Mouse (Mus musculus) MEL (cell line): ENCODE results near the gene Kcnab3. TPM values are rescaled to one million over a fixed set of nuclear protein-coding genes. Genes with fewer than 3 reads are reported as not detected.

Experiments used
- DNase-seq: peaks from one replicate; pipeline ENCODE4 v3.0.0; 2011; ENCODE audit warnings: low read depth, low spot score
- H3K27ac ChIP-seq: 2 replicates; pipeline ENCODE4 v1.5.1; 2012; ENCODE audit warnings: low read depth, mild to moderate bottlenecking, control low read depth, low read length, moderate library complexity; ENCODE audit not compliant: control insufficient read depth
- H3K27me3 ChIP-seq, 2 experiments: fragments of 150-350 bp in 1 of 2; sonication (generic) in 1 of 2; 2 replicates each; pipeline ENCODE4 v1.6.1; 2012; ENCODE audit warnings: low read length in 2 of 2, mild to moderate bottlenecking in 2 of 2, improper control_type of control experiment in 1 of 2, moderate library complexity in 1 of 2; ENCODE audit not compliant: insufficient read depth in 2 of 2, control insufficient read depth in 1 of 2
- H3K36me3 ChIP-seq, 2 experiments: 2 replicates each; pipeline ENCODE4 v1.6.1; 2012 to 2014; ENCODE audit warnings: low read length in 2 of 2, improper control_type of control experiment in 1 of 2, inconsistent platforms in 1 of 2, mild to moderate bottlenecking in 1 of 2; ENCODE audit not compliant: insufficient read depth in 2 of 2, control insufficient read depth in 1 of 2
- H3K4me1 ChIP-seq, 2 experiments: fragments of 150-350 bp in 1 of 2; sonication (generic) in 1 of 2; 2 replicates each; pipeline ENCODE4 v1.6.1; 2012; ENCODE audit warnings: low read length in 2 of 2, improper control_type of control experiment in 1 of 2, mild to moderate bottlenecking in 1 of 2; ENCODE audit not compliant: insufficient read depth in 2 of 2, control insufficient read depth in 1 of 2
- H3K4me3 ChIP-seq, 2 experiments: fragments of 150-350 bp in 1 of 2; sonication (generic) in 1 of 2; 2 replicates each; pipeline ENCODE4 v1.5.1; 2012; ENCODE audit warnings: low read depth in 2 of 2, low read length in 2 of 2, mild to moderate bottlenecking in 2 of 2, moderate library complexity in 2 of 2, control low read depth in 1 of 2, improper control_type of control experiment in 1 of 2; ENCODE audit not compliant: control insufficient read depth in 1 of 2, insufficient read depth in 1 of 2
- H3K79me2 ChIP-seq: 2 replicates; pipeline ENCODE4 v1.6.1; 2012; ENCODE audit warnings: mild to moderate bottlenecking, low read length, moderate library complexity; ENCODE audit not compliant: control insufficient read depth, poor library complexity, insufficient read depth
- H3K9ac ChIP-seq: 2 replicates; pipeline ENCODE4 v1.6.1; 2012; ENCODE audit warnings: low read depth, mild to moderate bottlenecking, control low read depth, low read length, moderate library complexity; ENCODE audit not compliant: control insufficient read depth, poor library complexity, severe bottlenecking
- H3K9me3 ChIP-seq: fragments of 150-350 bp; sonication (generic); replicated peaks from 2 replicates; pipeline ENCODE4 v1.6.1; 2012; ENCODE audit warnings: mild to moderate bottlenecking, low read length, improper control_type of control experiment, moderate library complexity; ENCODE audit not compliant: insufficient read depth
- CHD1 ChIP-seq: IDR thresholded peaks from 2 replicates; pipeline ENCODE4 v1.6.1; 2012; ENCODE audit warnings: low read depth, mild to moderate bottlenecking, inconsistent platforms, low read length, improper control_type of control experiment
- CTCF ChIP-seq, 3 experiments: IDR thresholded peaks in 2 of 3; conservative IDR thresholded peaks in 1 of 3; 2 replicates each; pipeline ENCODE4 v1.5.1; 2011 to 2012; ENCODE audit warnings: low read length in 3 of 3, low read depth in 2 of 3, mild to moderate bottlenecking in 2 of 3, improper control_type of control experiment in 1 of 3, inconsistent platforms in 1 of 3, mixed read lengths in 1 of 3, moderate library complexity in 1 of 3; ENCODE audit not compliant: control insufficient read depth in 1 of 3, insufficient read depth in 1 of 3, poor library complexity in 1 of 3, severe bottlenecking in 1 of 3
- EP300 ChIP-seq, 2 experiments: IDR thresholded peaks; 2 replicates each; pipeline ENCODE4 v1.6.1; 2011; ENCODE audit warnings: improper control_type of control experiment in 2 of 2, low read length in 2 of 2, low read depth in 1 of 2, mild to moderate bottlenecking in 1 of 2
- GATA1 ChIP-seq: IDR thresholded peaks from 2 replicates; pipeline ENCODE4 v1.6.1; 2011; ENCODE audit warnings: low read depth, low read length, improper control_type of control experiment
- JUND ChIP-seq: IDR thresholded peaks from 2 replicates; pipeline ENCODE4 v1.6.1; 2011; ENCODE audit warnings: low read depth, mild to moderate bottlenecking, improper control_type of control experiment, low read length
- KAT2A ChIP-seq: conservative IDR thresholded peaks from 2 replicates; pipeline ENCODE4 v1.6.1; 2012; ENCODE audit warnings: low read depth, low read length, improper control_type of control experiment, inconsistent platforms
- MAFK ChIP-seq: IDR thresholded peaks from 2 replicates; pipeline ENCODE4 v1.6.1; 2011; ENCODE audit warnings: low read depth, mild to moderate bottlenecking, low read length, improper control_type of control experiment, borderline replicate concordance
- MAX ChIP-seq: IDR thresholded peaks from 2 replicates; pipeline ENCODE4 v1.6.1; 2011; ENCODE audit warnings: low read length, improper control_type of control experiment
- MAZ ChIP-seq: IDR thresholded peaks from 2 replicates; pipeline ENCODE4 v1.6.1; 2012; ENCODE audit warnings: low read depth, mild to moderate bottlenecking, inconsistent platforms, low read length, improper control_type of control experiment
- MYB ChIP-seq: IDR thresholded peaks from 2 replicates; pipeline ENCODE4 v1.6.1; 2011; ENCODE audit warnings: mild to moderate bottlenecking, low read depth, low read length, improper control_type of control experiment
- MYC ChIP-seq: IDR thresholded peaks from 2 replicates; pipeline ENCODE4 v1.6.1; 2011; ENCODE audit warnings: low read depth, mild to moderate bottlenecking, low read length, improper control_type of control experiment, moderate library complexity
- NELFE ChIP-seq: IDR thresholded peaks from 2 replicates; pipeline ENCODE4 v1.6.1; 2011; ENCODE audit warnings: low read depth, low read length, improper control_type of control experiment
- NRF1 ChIP-seq: IDR thresholded peaks from 2 replicates; pipeline ENCODE4 v1.6.1; 2014; ENCODE audit warnings: low read depth, mild to moderate bottlenecking, inconsistent platforms, low read length, improper control_type of control experiment, moderate library complexity; ENCODE audit not compliant: poor library complexity, insufficient read depth, severe bottlenecking
- RCOR1 ChIP-seq: IDR thresholded peaks from 2 replicates; pipeline ENCODE4 v1.6.1; 2012; ENCODE audit warnings: low read depth, mild to moderate bottlenecking, inconsistent platforms, low read length, improper control_type of control experiment
- SIN3A ChIP-seq: IDR thresholded peaks from 2 replicates; pipeline ENCODE4 v1.6.1; 2012; ENCODE audit warnings: low read length, improper control_type of control experiment, inconsistent platforms
- TBP ChIP-seq: IDR thresholded peaks from 2 replicates; pipeline ENCODE4 v1.8.0; 2011; ENCODE audit warnings: low read depth, low read length, improper control_type of control experiment
- TCF12 ChIP-seq: IDR thresholded peaks from 2 replicates; pipeline ENCODE4 v1.6.1; 2014; ENCODE audit warnings: low read depth, mild to moderate bottlenecking, inconsistent platforms, low read length, improper control_type of control experiment, moderate library complexity
- USF2 ChIP-seq, 2 experiments: IDR thresholded peaks; 2 replicates each; pipeline ENCODE4 v1.6.1; 2011 to 2012; ENCODE audit warnings: improper control_type of control experiment in 2 of 2, low read length in 2 of 2, borderline replicate concordance in 1 of 2, inconsistent platforms in 1 of 2, low read depth in 1 of 2, mild to moderate bottlenecking in 1 of 2; ENCODE audit not compliant: insufficient read depth in 1 of 2
- ZC3H11A ChIP-seq: IDR thresholded peaks from 2 replicates; pipeline ENCODE4 v1.6.1; 2012; ENCODE audit warnings: low read depth, mild to moderate bottlenecking, inconsistent platforms, low read length, improper control_type of control experiment
- ZMIZ1 ChIP-seq: IDR thresholded peaks from 2 replicates; pipeline ENCODE4 v1.6.1; 2012; ENCODE audit warnings: low read depth, mild to moderate bottlenecking, inconsistent platforms, low read length, improper control_type of control experiment, moderate library complexity
- polyA plus RNA-seq, 2 experiments: library from polyadenylated mRNA; stranded (reverse) in 1 of 2; unstranded in 1 of 2; fragments of >175 nt in 1 of 2; fragments of >200 nt in 1 of 2; gene quantifications; 2 replicates each; pipeline versions ENCODE4 v1.2.1 to v1.2.4; 2012; ENCODE audit warnings: low replicate concordance in 2 of 2, low read depth in 1 of 2; ENCODE audit not compliant: insufficient read length in 2 of 2, insufficient read depth in 1 of 2, missing spikeins in 1 of 2
- total RNA-seq: library from RNA; depleted of rRNA; stranded (reverse); fragments of 300-350 nt; gene quantifications from 2 replicates; pipeline ENCODE4 v1.2.3, GENCODE M21; 2012; rRNA removed

Kcnab3 gene
- total and polyA plus RNA-seq, 3 experiments: 3.8 to 6.2 TPM; not detected in 1

GRCm38 (mm10) chr11:69379600-69379999 lies 53.5 kb downstream of the Kcnab3 start:
- Histone ChIP-seq H3K27ac (no peak overlapping the region), H3K9me3 (no peaks in the 10 kb centered on the region), H3K4me1 (0 out of 4 replicates have a peak, but pooled peaks cover 0 to 1% of the 10 kb centered on the region in 2 experiments), H3K79me2 (peaks cover under 1% of the 10 kb centered on the region; the same call in 1 of the 2 replicates), H3K9ac (no peak overlapping the region), H3K4me3 (no peak overlapping the region), H3K27me3 (no peaks in the 10 kb centered on the region), H3K36me3 (no peaks in the 10 kb centered on the region; a peak in 1 of 4 replicates)
- TF ChIP-seq MYC (no peak), MYB (no peak), ZMIZ1 (no peak), CHD1 (no peak), USF2 (IDR thresholded peaks at IDR 0.05; ENCODE audit: borderline replicate concordance in 1 of 2, insufficient read depth in 1 of 2, low read depth in 1 of 2, low read length in 2 of 2) (no peak), MAFK (no peak), EP300 (IDR thresholded peaks at IDR 0.05; ENCODE audit: low read depth in 1 of 2, low read length in 2 of 2) (no peak), CTCF (IDR thresholded peaks at IDR 0.05 in 2 of 3, conservative IDR thresholded peaks at IDR 0.05 in 1 of 3; ENCODE audit: control insufficient read depth in 1 of 3, insufficient read depth in 1 of 3, low read depth in 2 of 3, low read length in 3 of 3, poor library complexity in 1 of 3, severe bottlenecking in 1 of 3) (no peak), NRF1 (no peak), TCF12 (no peak), JUND (no peak), MAZ (no peak)
- DNase-seq: no peak

GRCm38 (mm10) chr11:69381356-69381755 lies 55.3 kb downstream of the Kcnab3 start:
- Histone ChIP-seq H3K9me3 (no peaks in the 10 kb centered on the region), H3K79me2 (no peaks in the 10 kb centered on the region), H3K9ac (no peak overlapping the region), H3K4me3 (no peak overlapping the region), H3K4me1 (no peaks in the 10 kb centered on the region), H3K27ac (no peak overlapping the region), H3K27me3 (no peaks in the 10 kb centered on the region), H3K36me3 (no peaks in the 10 kb centered on the region)
- TF ChIP-seq TBP: no peak
- TF ChIP-seq ZC3H11A: no peak
- TF ChIP-seq MAX: no peak
- no peak for TF ChIP-seq EP300 (IDR thresholded peaks at IDR 0.05; ENCODE audit: low read depth in 1 of 2, low read length in 2 of 2)
- no peak for TF ChIP-seq TCF12
- TF ChIP-seq KAT2A: no peak
- TF ChIP-seq RCOR1: no peak
- TF ChIP-seq NELFE: no peak
- no peak for TF ChIP-seq GATA1
- no peak for TF ChIP-seq SIN3A
- DNase-seq: no peak

Other genes with a start within 250 kb of the Kcnab3 start
- 3.3 and 4.2 TPM in 2 replicates for gene Vamp2, start 237.8 kb upstream of the Kcnab3 start, total RNA-seq
- gene Vamp2, start 237.8 kb upstream of the Kcnab3 start, polyA plus RNA-seq: 10 to 100 TPM in 1 of 2 experiments, not detected in 1; 28.9 TPM
- 4.5 and 5.6 TPM in 2 replicates for gene Per1, start 231.0 kb upstream of the Kcnab3 start, total RNA-seq
- gene Per1, start 231.0 kb upstream of the Kcnab3 start, polyA plus RNA-seq: 10 to 100 TPM in 1 of 2 experiments, not detected in 1; 34.9 TPM
- 0.08 TPM in 1 of 2 replicates, not detected in the other for gene Hes7, start 205.9 kb upstream of the Kcnab3 start, total RNA-seq
- 1 to 10 TPM in 1 of 2 experiments, not detected in 1; 1.4 TPM for gene Hes7, start 205.9 kb upstream of the Kcnab3 start, polyA plus RNA-seq
- gene 9130213A22Rik, start 203.7 kb upstream of the Kcnab3 start, total RNA-seq: 0.08 TPM in 1 of 2 replicates, not detected in the other
- under 1 TPM in 1 of 2 experiments, not detected in 1; 0.26 TPM for gene 9130213A22Rik, start 203.7 kb upstream of the Kcnab3 start, polyA plus RNA-seq
- not detected in 2 replicates for gene Aloxe3, start 200.4 kb upstream of the Kcnab3 start, total RNA-seq
- gene Aloxe3, start 200.4 kb upstream of the Kcnab3 start, polyA plus RNA-seq: under 1 TPM in 1 of 2 experiments, not detected in 1; 0.13 TPM
- gene Alox12b, start 169.3 kb upstream of the Kcnab3 start, total RNA-seq: not detected in 2 replicates
- not detected for gene Alox12b, start 169.3 kb upstream of the Kcnab3 start, polyA plus RNA-seq
- 0.31 and 0.56 TPM in 2 replicates for gene Alox8, start 128.4 kb upstream of the Kcnab3 start, total RNA-seq
- under 1 TPM in 1 of 2 experiments, not detected in 1; 0.07 TPM for gene Alox8, start 128.4 kb upstream of the Kcnab3 start, polyA plus RNA-seq
- gene Gucy2e, start 89.2 kb upstream of the Kcnab3 start, total RNA-seq: not detected in 2 replicates
- not detected for gene Gucy2e, start 89.2 kb upstream of the Kcnab3 start, polyA plus RNA-seq
- 16.5 and 17.8 TPM in 2 replicates for gene Cntrob, start 2.5 kb upstream of the Kcnab3 start, total RNA-seq
- gene Cntrob, start 2.5 kb upstream of the Kcnab3 start, polyA plus RNA-seq: 10 to 100 TPM in 1 of 2 experiments, not detected in 1; 38.3 TPM
- gene Trappc1, start 2.3 kb upstream of the Kcnab3 start, total RNA-seq: 57.6 and 58.6 TPM in 2 replicates
- 10 to 100 TPM in 1 of 2 experiments, not detected in 1; 89.8 TPM for gene Trappc1, start 2.3 kb upstream of the Kcnab3 start, polyA plus RNA-seq
- gene Rnf227, start 14.2 kb downstream of the Kcnab3 start, total RNA-seq: 6.4 and 11.5 TPM in 2 replicates
- 10 to 100 TPM in 1 of 2 experiments, not detected in 1; 12.4 TPM for gene Rnf227, start 14.2 kb downstream of the Kcnab3 start, polyA plus RNA-seq
- 37.3 and 65.8 TPM in 2 replicates for gene Chd3, start 43.1 kb downstream of the Kcnab3 start, total RNA-seq
- gene Chd3, start 43.1 kb downstream of the Kcnab3 start, polyA plus RNA-seq: 10 to 100 TPM in 1 of 2 experiments, not detected in 1; 84.9 TPM
- gene Naa38, start 69.2 kb downstream of the Kcnab3 start, total RNA-seq: 190 and 191 TPM in 2 replicates
- gene Naa38, start 69.2 kb downstream of the Kcnab3 start, polyA plus RNA-seq: 100 to 1,000 TPM in 1 of 2 experiments, not detected in 1; 173 TPM
- 26.8 and 39.6 TPM in 2 replicates for gene Cyb5d1, start 69.4 kb downstream of the Kcnab3 start, total RNA-seq
- 10 to 100 TPM in 1 of 2 experiments, not detected in 1; 21.3 TPM for gene Cyb5d1, start 69.4 kb downstream of the Kcnab3 start, polyA plus RNA-seq
- gene Tmem88, start 72.0 kb downstream of the Kcnab3 start, total RNA-seq: 0.39 TPM in 2 replicates
- under 1 TPM in 1 of 2 experiments, not detected in 1; 0.45 TPM for gene Tmem88, start 72.0 kb downstream of the Kcnab3 start, polyA plus RNA-seq
- gene Kdm6b, start 87.4 kb downstream of the Kcnab3 start, total RNA-seq: 5.8 and 7.2 TPM in 2 replicates
- 10 to 100 TPM; 25.0 to 43.4 TPM for gene Kdm6b, start 87.4 kb downstream of the Kcnab3 start, polyA plus RNA-seq
- gene Dnah2, start 222.9 kb downstream of the Kcnab3 start, total RNA-seq: under 0.01 and 0.04 TPM in 2 replicates
- gene Dnah2, start 222.9 kb downstream of the Kcnab3 start, polyA plus RNA-seq: under 1 TPM in 1 of 2 experiments, not detected in 1; 0.07 TPM
- gene Efnb3, start 233.9 kb downstream of the Kcnab3 start, total RNA-seq: 0.20 and 0.23 TPM in 2 replicates
- gene Efnb3, start 233.9 kb downstream of the Kcnab3 start, polyA plus RNA-seq: under 1 TPM in 1 of 2 experiments, not detected in 1; 0.72 TPM